Mouse (Mus musculus) cortical plate, adult 2 months (tissue): ENCODE data around the gene Ms4a4d.

Experiments used
- CTCF ChIP-seq: fragments of 200-500 bp; IDR thresholded peaks from 2 replicates; pipeline ENCODE4 v1.5.1; 2011; ENCODE audit warnings: mild to moderate bottlenecking, control low read depth, low read length; ENCODE audit not compliant: insufficient read depth; ENCODE audit errors: extremely low read depth
- POLR2A ChIP-seq: fragments of 200-500 bp; IDR thresholded peaks from 2 replicates; pipeline ENCODE4 v1.6.1; 2011; ENCODE audit warnings: mild to moderate bottlenecking, low read length, control low read depth; ENCODE audit not compliant: insufficient read depth; ENCODE audit errors: extremely low read depth

GRCm38 (mm10) chr19:11604603-11605002, 68.0 kb downstream of the Ms4a4d start, which contains the start of gene Ms4a6d:
- TF ChIP-seq POLR2A (no peak), CTCF (no peak)
